Mouse (Mus musculus) heart, adult 2 months (tissue): Measurements from ENCODE around the gene Trim9. TPM values are rescaled to one million over a fixed set of nuclear protein-coding genes. Genes with fewer than 3 reads are reported as not detected.

ENCODE experiments used
- DNase-seq, 2 experiments: peaks; one replicate each; pipeline ENCODE4 v3.0.0; 2021
- H3K27ac ChIP-seq: fragments of 200-600 bp; 2 replicates; pipeline ENCODE4 v1.8.1; 2022
- H3K27me3 ChIP-seq: fragments of 200-500 bp; 2 replicates; pipeline ENCODE4 v1.6.1; 2012; ENCODE audit warnings: mild to moderate bottlenecking, low read length, inconsistent platforms, mixed read lengths; ENCODE audit not compliant: control insufficient read depth, insufficient read depth
- H3K36me3 ChIP-seq: fragments of 200-500 bp; 2 replicates; pipeline ENCODE4 v1.6.1; 2012; ENCODE audit warnings: low read length, inconsistent platforms; ENCODE audit not compliant: control insufficient read depth, insufficient read depth
- H3K4me1 ChIP-seq: fragments of 200-500 bp; 2 replicates; pipeline ENCODE4 v1.6.1; 2011; ENCODE audit warnings: low read length; ENCODE audit not compliant: control insufficient read depth, insufficient read depth
- H3K4me3 ChIP-seq: fragments of 200-600 bp; 2 replicates; pipeline ENCODE4 v1.8.1; 2022
- H3K79me2 ChIP-seq: fragments of 200-500 bp; replicated peaks from 2 replicates; pipeline ENCODE4 v1.6.1; 2012; ENCODE audit warnings: mild to moderate bottlenecking, inconsistent platforms, low read length, moderate library complexity, mixed read lengths; ENCODE audit not compliant: control insufficient read depth, insufficient read depth
- H3K9ac ChIP-seq: fragments of 200-500 bp; 2 replicates; pipeline ENCODE4 v1.6.1; 2012; ENCODE audit warnings: low read depth, mild to moderate bottlenecking, control low read depth, inconsistent platforms, low read length, mixed read lengths
- EP300 ChIP-seq: fragments of 200-500 bp; IDR thresholded peaks from 2 replicates; pipeline ENCODE4 v1.6.1; 2011; ENCODE audit warnings: low read depth, low read length, control low read depth; ENCODE audit not compliant: insufficient read depth
- POLR2A ChIP-seq: fragments of 200-500 bp; IDR thresholded peaks from 2 replicates; pipeline ENCODE4 v1.6.1; 2011; ENCODE audit warnings: mild to moderate bottlenecking, low read depth, low read length, control low read depth; ENCODE audit not compliant: insufficient read depth
- WGBS: fragments of 180-500 bp; shearing (Covaris S2); methylation state at CpG from one replicate; pipeline ENCODE4 v1.1.7; 2018; 5-methylcytosine and 5-hydroxymethylcytosine counted together
- intact Hi-C: fragments of 180-260 bp; cut with DNase I; formaldehyde crosslinking; loops from one replicate; pipeline ENCODE4 v1.15.1; 2025
- polyA plus RNA-seq: library from polyadenylated mRNA; depleted of rRNA; stranded (reverse); fragments of >200 nt; gene quantifications from 2 replicates; pipeline ENCODE4 v1.2.3, GENCODE M21; 2012; rRNA removed
- total RNA-seq, 2 experiments: library from RNA; stranded (reverse); gene quantifications; 2 replicates each; pipeline ENCODE4 v1.2.3; 2021

Gene Trim9
- total and polyA plus RNA-seq, 3 experiments = 0.11 to 0.16 (median 0.12) TPM

DNA sequence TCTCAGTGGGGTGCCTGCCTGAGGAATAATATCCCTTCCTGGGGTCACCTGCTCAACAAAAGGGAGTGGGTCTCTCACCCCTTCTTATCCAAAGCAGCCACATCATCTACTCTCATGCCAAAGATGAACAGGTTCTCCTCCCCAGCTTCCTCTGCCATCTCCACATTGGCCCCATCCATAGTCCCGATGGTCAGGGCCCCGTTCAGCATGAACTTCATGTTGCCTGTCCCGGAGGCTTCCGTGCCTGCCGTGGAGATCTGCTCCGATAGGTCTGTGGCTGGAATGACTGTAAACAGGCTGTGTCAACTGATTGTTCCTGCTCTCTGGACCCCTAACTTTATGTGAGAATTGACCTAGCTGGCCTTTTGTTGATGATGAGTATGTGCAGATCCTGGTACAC lies 152.0 kb downstream of the Trim9 start:
- no peaks in the 10 kb centered on the region for H3K79me2 ChIP-seq
- TF ChIP-seq POLR2A (no peak), EP300 (no peak)
- H3K4me1 ChIP-seq = no peaks in the 10 kb centered on the region
- no peak for DNase-seq
- WGBS = 95% methylated on average over 6 of the region's 6 CpGs
- H3K9ac ChIP-seq = no peak overlapping the region
- H3K27me3 ChIP-seq = no peaks in the 10 kb centered on the region
- intact Hi-C loops = no loop called here
- no peak overlapping the region for H3K4me3 ChIP-seq
- H3K27ac ChIP-seq = no peak overlapping the region
- H3K36me3 ChIP-seq = no peaks in the 10 kb centered on the region

Other genes with a start within 250 kb of the Trim9 start
- 10 to 100 TPM; 13.7 to 17.3 TPM for gene Nin, start 233.9 kb downstream of the Trim9 start, total RNA-seq
- gene Nin, start 233.9 kb downstream of the Trim9 start, polyA plus RNA-seq = 4.5 and 9.3 TPM in 2 replicates
- gene Abhd12b, start 193.5 kb downstream of the Trim9 start, total RNA-seq = not detected
- gene Abhd12b, start 193.5 kb downstream of the Trim9 start, polyA plus RNA-seq = not detected in 2 replicates
- 1 to 10 TPM; 4.5 to 4.6 TPM for gene Pygl, start 116.1 kb downstream of the Trim9 start, total RNA-seq
- gene Pygl, start 116.1 kb downstream of the Trim9 start, polyA plus RNA-seq = 9.3 and 15.3 TPM in 2 replicates
- gene Tmx1, start 105.5 kb upstream of the Trim9 start, total RNA-seq = 10 to 100 TPM; 37.9 to 41.4 TPM
- 16.1 and 39.2 TPM in 2 replicates for gene Tmx1, start 105.5 kb upstream of the Trim9 start, polyA plus RNA-seq